Mouse (Mus musculus) bone marrow, adult 2 months (tissue): ENCODE measurements around the gene Gm17349.

Source experiments
- CTCF ChIP-seq: fragments of 200-500 bp; IDR thresholded peaks from 2 replicates; pipeline ENCODE4 v1.5.1; 2011; ENCODE audit warnings: low read length, control low read depth; ENCODE audit not compliant: control insufficient read depth, insufficient read depth
- POLR2A ChIP-seq: fragments of 200-500 bp; IDR thresholded peaks from 2 replicates; pipeline ENCODE4 v1.6.1; 2011; ENCODE audit warnings: low read depth, mild to moderate bottlenecking, control low read depth, low read length, borderline replicate concordance; ENCODE audit not compliant: control insufficient read depth

- TF ChIP-seq POLR2A (no peak), CTCF (no peak)
Measured at GRCm38 (mm10) chr15:99704881-99705280, 409 bp downstream of the Gm17349 start.
